Mouse (Mus musculus) left cerebral cortex, postnatal 4 days (tissue): ENCODE results near the gene Gm4737. TPM values are rescaled to one million over a fixed set of nuclear protein-coding genes. Genes with fewer than 3 reads are reported as not detected.
"Not testable (repeated sequence)": the region's sequence is repeated elsewhere in the genome, so short reads cannot be mapped to it uniquely, and the experiment has no call there.

Source experiments
- DNase-seq: peaks from one replicate; pipeline ENCODE4 v3.0.0-alpha.2; 2022
- intact Hi-C: fragments of 180-260 bp; cut with DNase I; formaldehyde crosslinking; loops from one replicate; pipeline ENCODE4 v1.15.1; 2025
- total RNA-seq, 2 experiments: library from RNA; stranded (reverse); gene quantifications; 2 replicates each; pipeline ENCODE4 v1.2.3; 2021

The Gm4737 gene
- total RNA-seq: 10 to 100 TPM; 16.7 to 18.1 TPM

DNA sequence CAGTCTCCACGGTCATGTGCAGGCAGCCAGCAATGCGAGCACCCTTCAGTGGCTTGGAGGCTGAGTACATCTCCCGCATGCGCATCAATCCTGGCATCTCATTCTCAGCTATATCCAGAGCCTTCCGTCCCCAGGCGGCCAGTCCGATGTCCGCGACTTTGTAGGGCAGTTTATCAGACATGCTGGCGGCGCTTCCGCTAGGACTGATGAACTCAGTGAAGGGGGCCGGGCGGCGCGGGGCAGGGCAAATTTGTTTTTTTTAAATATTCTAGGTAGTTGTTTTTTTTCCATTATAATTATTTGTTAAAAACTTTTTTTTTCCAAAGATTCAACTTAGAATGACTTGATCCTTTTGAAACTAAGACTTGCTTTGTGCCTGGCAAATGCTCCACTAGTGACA is at the start of gene Gm4737:
Gene Gm4737 (minus strand): TSS at position 246 of the 400 bp plus-strand sequence.
- intact Hi-C loops, DNase-seq: not testable (repeated sequence)

DNA sequence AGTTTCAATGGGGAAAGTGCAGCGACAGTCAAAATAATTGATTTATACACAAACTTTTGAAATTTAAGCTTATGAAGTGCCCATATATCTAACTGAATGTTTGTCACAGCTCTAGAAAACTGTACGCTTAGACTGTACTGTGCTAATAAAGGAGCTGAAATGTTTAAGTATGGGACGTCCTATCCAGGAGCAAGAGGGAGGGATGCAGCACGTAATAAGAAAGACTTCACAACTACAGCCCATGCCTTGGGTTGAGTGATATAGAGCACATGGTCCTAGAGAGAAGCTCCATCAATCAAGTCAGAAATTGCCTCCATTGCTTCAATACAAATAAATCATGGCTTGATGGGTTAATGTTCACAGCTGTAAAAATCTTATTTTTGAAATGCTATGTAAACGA is 40.9 kb upstream of the Gm4737 start:
- no peak for DNase-seq
- intact Hi-C loops: no loop called here

DNA sequence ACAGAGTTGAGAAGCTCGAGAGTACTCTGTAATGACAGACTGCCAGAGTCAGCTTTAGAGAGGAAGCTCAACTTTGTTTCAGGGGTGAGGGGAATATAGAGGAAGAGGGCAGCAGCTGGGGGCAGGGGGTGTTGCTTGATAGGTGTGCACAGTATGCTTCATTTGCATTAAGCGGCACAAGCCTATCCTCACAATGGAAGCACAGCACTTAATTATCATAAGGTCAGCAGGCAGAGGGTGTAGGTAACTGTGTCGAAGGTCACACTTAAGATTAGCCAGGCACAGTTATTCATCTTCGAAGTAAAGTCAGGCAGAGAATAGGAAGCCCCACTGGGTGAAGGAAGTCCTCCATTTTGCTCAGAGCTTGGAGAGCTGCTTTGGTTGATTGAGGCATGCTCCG is 28.2 kb upstream of the Gm4737 start:
- intact Hi-C loops: no loop called here
- no peak for DNase-seq

DNA sequence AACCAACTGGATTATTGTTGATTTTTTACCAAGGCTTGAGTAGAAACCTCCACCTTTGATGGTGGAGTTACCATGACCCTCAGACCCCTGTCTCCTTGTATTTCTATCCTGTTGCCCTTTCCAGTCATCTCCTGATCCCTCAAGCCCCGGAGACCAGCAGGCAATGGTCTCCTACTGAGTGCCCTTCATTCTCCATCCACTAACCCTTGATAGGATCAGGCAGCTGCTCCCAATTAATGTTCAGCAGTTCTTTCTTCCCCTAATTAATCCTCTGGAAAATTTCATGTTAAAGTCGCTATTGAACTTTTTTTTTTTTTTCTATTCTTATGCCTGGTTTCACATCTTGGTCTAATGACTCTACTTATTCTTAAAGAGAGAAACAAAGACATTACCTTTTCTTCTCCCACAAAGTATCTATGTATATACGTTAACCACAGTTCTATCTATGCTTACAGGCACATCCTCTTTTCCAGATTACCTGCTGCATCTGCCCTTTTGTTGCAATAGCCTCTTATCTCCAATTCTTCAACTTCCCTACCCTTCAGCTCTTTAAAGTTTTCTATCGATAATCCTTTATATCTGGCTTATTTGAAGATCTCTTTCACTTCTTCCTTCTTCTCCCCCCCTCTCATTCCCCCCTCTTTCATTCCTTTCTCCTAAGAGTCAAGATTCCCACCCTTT is 23.4 kb upstream of the Gm4737 start:
- intact Hi-C loops: no loop called here

DNA sequence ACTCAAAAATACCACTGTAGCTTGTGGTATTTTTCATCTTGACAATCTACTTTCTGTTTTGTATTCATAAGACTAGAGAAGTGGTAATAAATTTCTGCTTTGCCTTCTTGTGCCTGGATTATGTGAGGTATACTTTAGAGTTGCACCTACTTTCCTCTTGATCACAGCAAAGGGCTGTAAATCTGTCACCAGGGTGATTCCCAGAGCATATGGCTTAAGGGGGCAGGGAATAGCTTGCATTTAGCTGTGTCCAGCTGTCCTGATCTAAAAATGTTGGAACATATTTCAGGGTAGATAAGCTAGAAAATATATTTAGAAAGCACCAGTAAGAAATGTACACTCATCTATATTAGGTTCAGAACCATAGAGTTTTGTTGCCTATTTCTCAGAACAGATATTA is 18.2 kb upstream of the Gm4737 start:
- no peak for DNase-seq
- intact Hi-C loops: no loop called here

More for the DNA sequence above, 23.4 kb upstream of the Gm4737 start:
- DNase-seq: no peak

DNA sequence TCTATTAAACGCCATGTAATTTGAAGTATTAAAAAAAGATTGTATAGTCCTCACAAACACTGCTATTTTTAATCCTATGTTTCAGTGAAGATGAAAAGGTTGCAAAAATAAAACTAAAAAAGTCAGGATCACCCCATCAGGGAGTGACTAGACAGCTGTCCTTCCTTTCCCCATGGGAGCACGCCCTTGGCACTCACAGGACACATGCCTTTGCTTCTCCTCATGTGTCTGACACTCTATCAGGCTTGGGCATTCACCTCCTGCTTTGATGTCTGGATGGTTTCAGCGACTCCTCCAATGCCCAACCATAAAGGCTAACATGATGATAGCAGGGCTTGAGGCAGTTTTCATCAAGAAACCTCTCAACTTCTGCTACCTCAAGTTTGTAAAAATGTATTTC is 12.1 kb upstream of the Gm4737 start:
- DNase-seq: no peak
- intact Hi-C loops: no loop called here

DNA sequence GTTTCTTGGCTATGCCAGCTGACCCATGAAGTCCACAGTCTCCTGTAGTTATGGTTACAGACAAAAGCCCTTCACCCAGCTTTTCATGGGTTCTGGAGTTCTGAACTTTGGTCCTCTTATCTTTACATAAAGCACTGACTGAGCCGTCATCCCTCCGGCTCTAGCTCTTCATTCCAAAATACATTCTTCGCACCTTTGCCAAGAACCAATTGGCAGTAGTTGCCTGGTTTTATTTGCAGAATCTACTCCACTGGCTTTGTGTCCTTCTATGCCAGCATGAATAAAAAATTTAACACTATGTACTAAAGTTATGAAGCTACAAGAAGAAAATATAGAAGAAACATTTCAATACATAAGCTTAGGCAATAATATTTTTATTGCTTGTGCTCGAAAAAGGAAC is 10.4 kb upstream of the Gm4737 start:
- intact Hi-C loops: no loop called here

DNA sequence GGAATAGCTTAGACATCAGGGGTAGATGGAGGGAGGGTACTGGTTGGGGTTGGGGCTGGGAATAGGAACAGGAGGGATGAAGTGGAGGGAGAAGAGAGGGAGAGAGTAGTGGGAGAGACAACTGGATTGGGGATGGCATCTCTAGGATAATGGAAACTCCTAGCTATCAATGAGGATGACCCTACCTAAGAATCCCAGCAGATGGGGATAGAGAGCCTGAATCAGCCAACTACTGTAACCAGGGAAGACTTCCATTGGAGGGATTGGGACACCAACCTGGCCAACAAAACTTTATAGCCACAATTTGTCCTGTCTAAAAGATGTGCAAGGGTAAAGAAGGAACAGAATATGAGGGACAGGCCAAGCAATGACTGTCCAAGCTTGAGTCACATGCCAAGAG is 3.7 kb downstream of the Gm4737 start:
- intact Hi-C loops: no loop called here
- DNase-seq: no peak

More for the DNA sequence above, 10.4 kb upstream of the Gm4737 start:
- DNase-seq: no peak

DNA sequence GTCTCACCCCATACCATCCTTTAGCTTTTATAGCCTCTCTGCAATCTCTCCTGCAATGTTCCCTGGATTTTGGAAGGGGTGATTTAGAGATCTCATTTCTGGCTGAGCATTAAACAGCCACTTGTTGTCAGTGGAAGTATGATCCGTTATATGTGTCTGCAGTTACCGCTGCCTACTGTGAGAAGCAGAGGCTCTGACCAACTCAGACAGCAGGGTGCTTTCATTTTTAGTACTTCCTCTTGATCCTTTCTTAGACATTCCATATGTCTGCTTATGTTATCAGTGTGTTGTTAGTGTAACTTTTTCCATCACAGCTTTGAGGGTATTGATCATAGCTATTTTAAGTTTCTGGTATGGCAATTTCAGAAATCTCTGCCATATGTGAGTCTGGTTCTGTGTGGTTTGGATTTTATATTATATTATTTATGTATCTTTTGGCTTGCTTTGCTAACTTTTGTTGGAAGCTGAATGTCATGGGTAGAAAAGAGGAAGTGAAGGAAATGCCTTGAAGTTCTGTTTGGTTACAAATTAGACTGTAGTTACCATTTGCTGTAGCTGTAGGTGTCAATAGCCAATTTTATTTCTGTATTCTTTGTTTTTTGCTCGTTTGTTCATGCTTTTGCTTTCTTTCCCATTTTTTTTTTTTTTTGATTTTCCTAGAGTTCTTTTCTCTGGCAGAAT is 6.1 kb downstream of the Gm4737 start:
- intact Hi-C loops: no loop called here
- DNase-seq: no peak

DNA sequence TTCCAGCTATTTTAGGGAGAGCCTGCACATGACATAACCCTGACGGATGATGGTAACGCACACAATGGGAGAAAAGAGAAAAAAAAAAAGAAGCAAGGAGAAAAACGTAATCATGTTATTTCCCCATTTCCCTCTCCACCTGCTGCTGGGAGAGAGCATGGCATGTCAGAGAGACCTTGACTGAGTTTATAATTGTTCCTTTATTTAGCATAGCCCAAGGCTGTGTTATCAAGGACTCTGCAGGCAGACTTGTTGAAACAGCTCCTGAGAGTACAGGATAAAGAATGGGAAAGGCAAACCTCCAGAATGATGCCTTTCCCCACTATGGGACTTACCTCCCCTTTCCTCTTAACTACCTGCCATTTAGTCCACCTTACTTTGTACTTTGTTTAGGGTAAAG is 7.9 kb downstream of the Gm4737 start:
- intact Hi-C loops: no loop called here
- no peak for DNase-seq

DNA sequence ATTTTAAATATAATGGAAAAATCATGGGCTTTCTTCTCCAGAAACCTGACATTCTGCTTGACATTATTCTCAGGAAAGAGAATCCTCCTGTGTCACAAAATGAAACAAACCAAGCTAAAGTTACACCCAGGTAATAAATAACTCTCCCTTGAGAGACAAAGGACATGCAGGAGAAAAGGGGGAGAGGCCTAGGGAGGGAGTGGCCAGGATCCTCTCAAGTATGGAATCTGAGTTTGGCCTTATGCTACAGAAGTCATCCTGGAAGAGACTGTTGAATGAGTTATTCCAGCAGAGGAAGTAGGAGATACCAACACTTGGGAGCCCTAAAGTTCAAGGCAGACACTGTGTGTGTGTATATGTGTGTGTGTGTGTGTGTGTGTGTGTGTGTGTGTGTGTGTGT is 32.6 kb downstream of the Gm4737 start:
- DNase-seq: no peak
- intact Hi-C loops: no loop called here

DNA sequence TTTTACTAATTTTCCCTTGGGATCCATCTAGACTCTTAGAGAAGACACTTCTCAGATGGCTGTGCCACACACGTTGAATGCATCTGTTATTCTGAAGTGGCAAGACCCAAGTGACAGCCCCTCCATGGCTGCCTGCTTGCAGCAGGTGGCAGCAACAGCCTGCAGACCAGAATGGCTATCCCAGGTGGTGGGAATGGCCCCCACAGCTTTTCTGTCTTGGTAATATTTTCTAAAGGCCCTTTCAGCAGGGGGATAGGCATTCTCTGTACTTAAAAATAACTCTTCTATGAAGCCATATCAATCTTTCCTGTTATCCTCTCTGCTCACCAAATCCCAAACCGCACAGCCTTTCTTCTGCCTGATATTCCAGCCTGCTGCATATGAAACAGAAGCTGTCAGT is 33.5 kb downstream of the Gm4737 start:
- intact Hi-C loops: no loop called here
- DNase-seq: peak; percentile 65

DNA sequence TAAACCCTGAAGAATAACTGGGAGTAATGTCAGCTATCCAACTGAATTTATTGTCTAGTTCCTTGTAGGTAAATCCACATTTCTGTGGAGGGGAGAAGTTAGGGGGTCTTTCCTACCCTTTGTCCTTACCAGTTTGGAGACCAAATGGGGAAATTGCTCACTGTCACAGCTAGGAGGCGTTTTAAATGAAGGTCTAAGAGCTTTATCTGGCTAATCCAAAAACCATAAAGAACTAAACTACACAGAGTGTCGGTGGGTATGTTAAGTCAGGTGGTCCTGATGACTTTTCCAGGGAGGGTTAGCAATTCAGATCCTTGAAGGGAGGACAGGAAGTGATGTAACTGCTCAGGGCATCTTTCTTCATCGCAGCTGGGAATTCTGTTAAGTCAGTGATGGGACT is 34.3 kb downstream of the Gm4737 start:
- DNase-seq: no peak
- intact Hi-C loops: no loop called here

DNA sequence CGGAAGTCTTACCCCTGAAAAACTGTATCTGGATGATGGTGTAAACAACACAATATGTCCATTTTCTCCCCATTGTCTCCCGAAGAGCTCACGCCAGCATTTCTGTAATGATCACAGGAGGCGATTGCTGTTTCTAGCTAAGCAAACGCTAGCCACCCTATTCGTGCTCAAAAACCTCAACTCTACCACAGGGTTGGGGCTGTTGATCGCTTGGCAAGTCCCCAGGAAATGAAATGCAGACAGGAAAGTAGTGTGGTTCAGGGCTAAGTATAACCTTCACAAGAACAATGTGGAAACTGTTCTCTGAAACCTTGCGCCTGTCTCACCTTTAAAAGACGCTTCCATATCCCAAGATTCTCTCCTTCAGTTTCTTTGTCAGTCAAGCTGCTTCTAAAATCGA is 34.9 kb downstream of the Gm4737 start, which contains the start of gene Cd96:
Gene Cd96 (minus strand): TSS at position 232 of the 400 bp plus-strand sequence.
- no peak for DNase-seq
- intact Hi-C loops: no loop called here

DNA sequence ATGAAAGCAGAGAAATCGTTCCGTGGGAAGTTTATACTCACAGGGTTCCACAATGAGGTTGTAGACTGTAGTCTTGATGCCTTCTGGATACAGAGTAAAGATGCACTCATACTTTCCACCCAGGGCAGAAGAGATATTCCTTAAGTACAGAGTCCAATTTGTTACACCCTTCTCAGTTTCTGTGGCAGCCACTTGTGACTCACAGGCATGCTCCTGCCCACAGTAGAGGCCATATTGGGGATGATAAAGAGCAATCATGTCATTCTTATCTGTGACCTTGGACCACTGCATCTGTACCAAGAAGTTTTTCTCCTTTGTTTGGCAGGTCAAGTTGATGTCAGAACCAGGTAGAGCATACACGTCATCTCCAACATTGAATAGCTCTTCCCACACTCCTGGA is 37.2 kb downstream of the Gm4737 start:
- intact Hi-C loops: no loop called here
- no peak for DNase-seq

DNA sequence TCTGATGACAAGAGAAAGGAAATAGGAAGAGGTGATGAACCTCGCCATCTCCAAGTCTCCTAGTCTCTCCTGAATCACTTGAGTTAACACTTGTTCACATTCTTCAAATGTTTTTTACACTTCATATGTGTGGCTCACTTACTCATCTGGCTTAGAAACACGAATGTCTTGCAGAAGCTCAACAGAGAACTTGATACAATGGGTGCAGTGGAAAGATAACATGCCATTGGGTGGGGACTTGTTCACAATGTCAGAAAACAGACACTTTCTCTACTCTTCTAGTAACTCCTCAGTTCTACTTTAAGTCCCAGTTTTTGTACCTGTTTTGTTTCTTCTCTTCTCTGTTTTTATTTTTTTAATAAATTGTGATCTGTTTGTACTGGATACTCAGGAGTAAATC is 40.1 kb downstream of the Gm4737 start:
- intact Hi-C loops: no loop called here
- no peak for DNase-seq

DNA sequence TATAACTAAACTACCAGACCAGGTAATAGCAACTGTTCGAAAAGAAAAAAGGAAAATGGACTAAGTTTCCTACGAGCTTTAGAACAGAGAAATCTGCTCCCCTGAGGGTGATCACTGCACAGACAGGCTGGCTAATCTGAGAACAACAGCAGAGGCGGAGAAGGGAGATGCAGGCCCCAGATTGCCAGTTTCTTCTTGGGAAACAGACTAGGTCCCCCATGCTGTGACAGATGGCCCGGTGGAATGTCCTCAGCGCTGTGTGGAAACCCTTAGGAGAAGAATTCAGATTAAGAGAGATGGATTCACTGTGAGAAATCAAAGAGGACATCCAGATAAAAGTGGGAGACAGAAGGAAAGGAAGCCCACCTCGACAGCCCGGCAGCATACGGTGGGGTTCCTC is 45.3 kb downstream of the Gm4737 start:
- DNase-seq: no peak

DNA sequence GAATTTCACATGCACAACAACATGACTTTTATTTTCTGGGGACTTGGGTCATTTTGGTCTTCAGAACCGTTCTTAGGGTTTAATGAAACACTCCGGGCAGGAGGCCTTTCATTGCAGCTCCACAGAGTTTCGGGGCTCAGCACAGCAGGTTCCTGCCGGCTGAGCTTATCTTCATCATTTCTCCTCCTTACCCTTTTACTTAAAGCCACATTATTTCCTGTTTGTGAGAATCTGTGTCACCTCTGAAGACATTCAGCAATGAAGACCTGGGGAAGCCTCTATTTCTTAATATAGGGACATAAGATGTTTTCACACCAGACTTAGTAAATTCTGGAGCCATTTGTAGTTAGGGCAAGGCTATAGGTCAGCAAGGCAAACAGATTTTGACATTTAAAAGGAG is 47.4 kb downstream of the Gm4737 start:
- intact Hi-C loops: no loop called here
- DNase-seq: no peak

More for the DNA sequence above, 45.3 kb downstream of the Gm4737 start:
- intact Hi-C loops: no loop called here

DNA sequence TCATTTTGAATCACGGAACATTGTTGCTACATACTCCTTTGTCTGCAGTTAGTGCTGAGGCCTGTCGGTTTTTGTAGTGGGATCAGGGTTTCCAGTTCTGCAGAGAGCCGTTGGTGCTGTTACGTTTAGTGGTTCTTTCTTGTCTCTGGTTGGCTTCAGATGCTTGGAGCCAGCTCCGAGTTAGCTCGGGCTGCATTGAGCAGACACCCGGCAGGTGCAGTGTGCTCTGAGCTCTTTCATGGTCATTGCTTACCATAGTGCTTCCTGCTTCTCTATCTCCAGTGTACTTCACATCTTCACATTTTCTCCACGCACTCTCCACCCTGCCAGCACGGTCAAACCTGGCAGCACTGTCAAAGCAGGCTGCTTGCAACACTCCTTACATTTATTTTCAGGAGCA is 50.4 kb downstream of the Gm4737 start:
- intact Hi-C loops: no loop called here
- DNase-seq: no peak
